7 mouse cellular contexts compared by ENCODE assay signal in genomic region chr10:72655017-72655509, GRCm38 (mm10). TPM values are rescaled to one million over a fixed set of nuclear protein-coding genes. Genes with fewer than 3 reads are reported as not detected.
DNase-seq lines count a peak whose midpoint lies in the region; ATAC-seq and TF ChIP-seq lines count a peak whose summit lies in the region.

No protein-coding gene starts in this region.

- H3K79me2 ChIP-seq in MEL (ENCODE audit: control insufficient read depth, insufficient read depth, low read length, poor library complexity): peaks cover 21% of the 10 kb centered on the region

- TF ChIP-seq POLR2A in MEL (IDR thresholded peaks at IDR 0.05; ENCODE audit: control insufficient read depth in 1 of 2, insufficient read depth in 1 of 2, low read depth in 1 of 2, low read length in 2 of 2, poor library complexity in 1 of 2): no peak

- no peaks in the 10 kb centered on the region for H3K27me3 ChIP-seq in MEL (ENCODE audit: control insufficient read depth in 1 of 2, insufficient read depth in 2 of 2, low read length in 2 of 2)

- DNase-seq in MEL (ENCODE audit: low read depth, low spot score): peak; percentile 92
- peak; percentile 81 for DNase-seq in embryo, embryonic 10.5 days (ENCODE audit: low spot score)
- DNase-seq in layer of hippocampus, adult 9-10 months (ENCODE audit: low spot score): peak; percentile 59
- DNase-seq in lung, postnatal 10 days: peak; percentile 41
- peak; percentile 74 to 76 for DNase-seq in right cerebral cortex, adult 2 months (ENCODE audit: low spot score in 2 of 2)

- peak overlapping the region; percentile 70 for H3K9ac ChIP-seq in MEL (ENCODE audit: control insufficient read depth, low read depth, low read length, poor library complexity, severe bottlenecking)

- TF ChIP-seq CTCF in MEL (IDR thresholded peaks at IDR 0.05 in 2 of 3, conservative IDR thresholded peaks at IDR 0.05 in 1 of 3; ENCODE audit: control insufficient read depth in 1 of 3, insufficient read depth in 1 of 3, low read depth in 2 of 3, low read length in 3 of 3, poor library complexity in 1 of 3, severe bottlenecking in 1 of 3): no peak

- no peak for TF ChIP-seq EP300 in MEL (IDR thresholded peaks at IDR 0.05; ENCODE audit: low read depth in 1 of 2, low read length in 2 of 2)

- H3K4me3 ChIP-seq in MEL (ENCODE audit: control insufficient read depth in 1 of 2, insufficient read depth in 1 of 2, low read depth in 2 of 2, low read length in 2 of 2): peak overlapping the region; percentile 64 to 76

- no peaks in the 10 kb centered on the region for H3K9me3 ChIP-seq in MEL (replicated peaks; ENCODE audit: insufficient read depth, low read length)

- peak; percentile 33 for ATAC-seq in CD4-positive, CD25-positive, alpha-beta regulatory T cell, adult 4 months
- ATAC-seq in granulocyte monocyte progenitor cell, adult 5-6 weeks (replicated peaks; ENCODE audit: poor library complexity, severe bottlenecking): peak; percentile 78

- peaks cover 13 to 18% of the 10 kb centered on the region in 2 experiments for H3K36me3 ChIP-seq in MEL (ENCODE audit: control insufficient read depth in 1 of 2, insufficient read depth in 2 of 2, low read length in 2 of 2)

- H3K4me1 ChIP-seq in MEL (ENCODE audit: control insufficient read depth in 1 of 2, insufficient read depth in 2 of 2, low read length in 2 of 2): peaks cover 0 to 16% of the 10 kb centered on the region in 2 experiments; a peak in 2 of 4 replicates

- no peak for TF ChIP-seq RAD21 in MEL (IDR thresholded peaks at IDR 0.05; ENCODE audit: low read depth, low read length)

- peak overlapping the region; percentile 75 for H3K27ac ChIP-seq in MEL (ENCODE audit: control insufficient read depth, low read depth, low read length)

TF ChIP-seq in MEL, 35 proteins besides CTCF, POLR2A, EP300 and RAD21:
- TF ChIP-seq NRF1 (IDR thresholded peaks at IDR 0.05; ENCODE audit: insufficient read depth, low read depth, low read length, poor library complexity, severe bottlenecking) (no peak), ZNF384 (IDR thresholded peaks at IDR 0.05; ENCODE audit: low read depth, low read length) (no peak), ZC3H11A (IDR thresholded peaks at IDR 0.05; ENCODE audit: low read depth, low read length) (no peak), MEF2A (IDR thresholded peaks at IDR 0.05; ENCODE audit: extremely low read depth, insufficient replicate concordance, low read depth, low read length, poor library complexity, severe bottlenecking) (no peak), JUND (IDR thresholded peaks at IDR 0.05; ENCODE audit: low read depth, low read length) (no peak), GABPA (IDR thresholded peaks at IDR 0.05; ENCODE audit: low read depth, low read length) (no peak), POLR2AphosphoS5 (IDR thresholded peaks at IDR 0.05; ENCODE audit: borderline replicate concordance, low read depth, low read length) (no peak), SIN3A (IDR thresholded peaks at IDR 0.05; ENCODE audit: low read length) (peak; percentile 77), GATA1 (IDR thresholded peaks at IDR 0.05; ENCODE audit: low read depth, low read length) (no peak), RCOR1 (IDR thresholded peaks at IDR 0.05; ENCODE audit: low read depth, low read length) (no peak), ZKSCAN1 (IDR thresholded peaks at IDR 0.05; ENCODE audit: low read depth, low read length) (no peak), POLR2AphosphoS2 (IDR thresholded peaks at IDR 0.05; ENCODE audit: low read length) (no peak), SMC3 (IDR thresholded peaks at IDR 0.05; ENCODE audit: low read depth, low read length) (no peak), MAFK (IDR thresholded peaks at IDR 0.05; ENCODE audit: borderline replicate concordance, low read depth, low read length) (no peak), ELF1 (IDR thresholded peaks at IDR 0.05; ENCODE audit: low read depth, low read length) (no peak), TAL1 (IDR thresholded peaks at IDR 0.05; ENCODE audit: low read length) (no peak), ZMIZ1 (IDR thresholded peaks at IDR 0.05; ENCODE audit: low read depth, low read length) (no peak), E2F4 (IDR thresholded peaks at IDR 0.05; ENCODE audit: borderline replicate concordance, low read depth, low read length) (no peak), HCFC1 (IDR thresholded peaks at IDR 0.05; ENCODE audit: low read depth, low read length) (peak; percentile 39; the same call in 1 of the 2 replicates), MAX (IDR thresholded peaks at IDR 0.05; ENCODE audit: low read length) (no peak), BHLHE40 (IDR thresholded peaks at IDR 0.05; ENCODE audit: borderline replicate concordance, low read depth, low read length) (no peak), MYC (IDR thresholded peaks at IDR 0.05; ENCODE audit: low read depth, low read length) (0 out of 2 replicates have a peak, but pooled peaks have one; percentile 50), MYB (IDR thresholded peaks at IDR 0.05; ENCODE audit: low read depth, low read length) (no peak), TBP (IDR thresholded peaks at IDR 0.05; ENCODE audit: low read depth, low read length) (peak; percentile 72), USF1 (IDR thresholded peaks at IDR 0.05; ENCODE audit: low read depth, low read length) (no peak; the same call in 1 of the 2 replicates), MAZ (IDR thresholded peaks at IDR 0.05; ENCODE audit: low read depth, low read length) (no peak), CHD1 (IDR thresholded peaks at IDR 0.05; ENCODE audit: low read depth, low read length) (no peak), USF2 (IDR thresholded peaks at IDR 0.05; ENCODE audit: borderline replicate concordance in 1 of 2, insufficient read depth in 1 of 2, low read depth in 1 of 2, low read length in 2 of 2) (no peak), UBTF (IDR thresholded peaks at IDR 0.05; ENCODE audit: borderline replicate concordance, insufficient read depth, low read depth, low read length) (no peak), TCF12 (IDR thresholded peaks at IDR 0.05; ENCODE audit: low read depth, low read length) (no peak; the same call in 1 of the 2 replicates), NELFE (IDR thresholded peaks at IDR 0.05; ENCODE audit: low read depth, low read length) (no peak), ETS1 (IDR thresholded peaks at IDR 0.05; ENCODE audit: low read depth, low read length) (peak; percentile 82), CHD2 (IDR thresholded peaks at IDR 0.05; ENCODE audit: low read length) (no peak), MXI1 (IDR thresholded peaks at IDR 0.05; ENCODE audit: low read depth, low read length) (0 out of 2 replicates have a peak, but pooled peaks have one; percentile 13), KAT2A (conservative IDR thresholded peaks at IDR 0.05; ENCODE audit: low read depth, low read length) (peak; percentile 72)

RNA-seq across cellular contexts. Expression of gene Zwint, which starts 0.4 kb away (rescaled TPM):
- 100 to 1,000 TPM; 122 to 146 TPM for polyA plus RNA-seq in CD4-positive, CD25-positive, alpha-beta regulatory T cell, adult 4 months (2017; shearing (Covaris generic))
- total RNA-seq in MEL (2012; rRNA removed): 170 and 191 TPM in 2 replicates
- polyA plus RNA-seq in MEL (2012; ENCODE audit: insufficient read depth in 1 of 2, insufficient read length in 2 of 2, low read depth in 1 of 2, low replicate concordance in 2 of 2, missing spikeins in 1 of 2): 100 to 1,000 TPM; 214 to 555 TPM
- total RNA-seq in granulocyte monocyte progenitor cell, adult 5-6 weeks (2014; fragmentation: Nextera tagmentation): 73.5 and 83.2 TPM in 2 replicates
- total RNA-seq in granulocyte monocyte progenitor cell, adult 5-6 weeks (2017): 162 and 190 TPM in 2 replicates

Comparison
In these comparisons a context has a peak if more than half of its experiments do, and no peak if none do; other contexts are left out.
1. Peak in every context shown above with its lines: DNase-seq, ATAC-seq, H3K4me3 ChIP-seq and H3K27ac ChIP-seq.
2. DNase-seq: peak in every context shown above with its lines; median percentile 92 in MEL; 81 in embryo, embryonic 10.5 days; 75 in right cerebral cortex, adult 2 months; 59 in layer of hippocampus, adult 9-10 months; 41 in lung, postnatal 10 days.